Mouse (Mus musculus) thymus, adult 2 months (tissue): ENCODE measurements around the gene Oscp1.

ENCODE experiments used
- CTCF ChIP-seq: fragments of 200-500 bp; IDR thresholded peaks from 2 replicates; pipeline ENCODE4 v1.5.1; 2012; ENCODE audit warnings: mild to moderate bottlenecking, control low read depth, low read length, moderate library complexity, borderline replicate concordance; ENCODE audit not compliant: control insufficient read depth, poor library complexity, insufficient read depth; ENCODE audit errors: extremely low read depth
- POLR2A ChIP-seq: fragments of 200-500 bp; IDR thresholded peaks from 2 replicates; pipeline ENCODE4 v1.6.1; 2012; ENCODE audit warnings: mild to moderate bottlenecking, low read length, control low read depth, moderate library complexity; ENCODE audit not compliant: control insufficient read depth, poor library complexity, insufficient read depth; ENCODE audit errors: extremely low read depth

DNA sequence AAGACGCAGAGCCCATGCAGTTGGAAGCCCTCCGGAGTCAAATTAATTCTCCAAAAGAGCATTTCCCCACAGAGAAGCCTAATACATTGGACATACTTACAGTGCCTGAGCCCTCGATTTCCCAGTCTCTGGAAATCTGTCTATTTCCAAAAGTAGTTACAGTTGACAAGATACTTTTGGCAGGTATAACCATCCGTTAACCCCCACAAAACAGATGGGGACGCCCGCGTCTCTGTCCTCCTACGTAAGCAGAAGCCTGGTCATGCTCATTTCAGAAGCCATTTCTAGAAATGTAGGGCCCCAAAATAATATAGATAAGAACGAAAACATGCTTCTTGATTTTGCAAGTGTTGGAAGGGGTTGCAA lies 615 bp downstream of the Oscp1 start:
- no peak for TF ChIP-seq POLR2A
- no peak for TF ChIP-seq CTCF
